Mouse (Mus musculus) kidney, postnatal 25 days (tissue): ENCODE measurements around the gene Slco4a1.

Experiments used
- DNase-seq, 2 experiments: peaks; one replicate each; pipeline ENCODE4 v3.0.0; 2021; ENCODE audit warnings: mixed read lengths in 2 of 2

Slco4a1 gene

DNA sequence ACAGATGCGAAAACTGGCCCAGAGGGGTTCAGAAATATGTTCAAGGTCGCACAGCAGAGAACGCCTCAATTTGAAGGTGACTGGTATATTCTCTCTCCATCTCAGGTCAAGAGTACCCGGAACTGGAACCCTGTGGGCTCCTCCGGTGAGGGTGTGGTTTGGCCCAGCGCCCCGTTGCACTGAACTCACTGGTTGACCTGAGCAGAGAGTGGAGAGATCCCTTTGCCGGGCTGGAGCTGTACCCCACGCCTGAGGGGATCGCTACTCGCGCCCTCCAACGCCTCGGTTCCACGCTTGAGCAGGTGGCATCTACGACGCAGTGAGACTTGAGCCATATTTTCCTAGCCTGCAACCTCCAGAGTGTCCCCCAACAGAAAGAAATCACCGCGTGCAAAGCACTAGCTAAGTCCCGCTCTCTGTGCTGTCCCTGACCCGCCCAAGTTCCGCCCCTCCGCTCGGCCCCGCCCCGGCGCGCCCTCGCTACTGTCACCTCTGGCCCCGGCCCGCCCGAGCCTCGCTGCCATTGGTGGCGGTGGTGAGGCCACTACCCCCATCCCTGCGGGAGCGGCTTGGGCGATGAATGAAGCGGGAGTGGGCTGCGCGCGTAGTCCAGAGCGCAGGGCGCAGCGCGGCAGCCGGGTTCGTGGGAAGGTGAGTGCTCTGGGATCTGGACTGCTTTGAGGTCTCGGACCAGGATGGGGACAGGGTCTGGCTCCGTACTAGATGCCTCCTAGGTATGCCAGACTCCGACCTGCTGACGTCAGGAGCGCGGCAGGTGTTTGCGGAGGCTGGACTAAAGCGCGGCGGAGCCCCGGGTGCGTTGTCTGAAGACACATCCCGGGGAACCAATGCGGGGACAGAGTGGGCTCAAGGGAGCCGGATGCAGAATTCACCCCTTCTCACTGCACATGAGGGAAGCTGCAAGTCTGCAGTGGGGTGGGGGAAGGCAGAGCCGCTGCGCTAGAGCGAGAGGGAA lies at the start of gene Slco4a1:
Gene Slco4a1 (plus strand): TSS at position 523 of the 976 bp plus-strand sequence.
- peak; percentile 92 to 96 for DNase-seq

DNA sequence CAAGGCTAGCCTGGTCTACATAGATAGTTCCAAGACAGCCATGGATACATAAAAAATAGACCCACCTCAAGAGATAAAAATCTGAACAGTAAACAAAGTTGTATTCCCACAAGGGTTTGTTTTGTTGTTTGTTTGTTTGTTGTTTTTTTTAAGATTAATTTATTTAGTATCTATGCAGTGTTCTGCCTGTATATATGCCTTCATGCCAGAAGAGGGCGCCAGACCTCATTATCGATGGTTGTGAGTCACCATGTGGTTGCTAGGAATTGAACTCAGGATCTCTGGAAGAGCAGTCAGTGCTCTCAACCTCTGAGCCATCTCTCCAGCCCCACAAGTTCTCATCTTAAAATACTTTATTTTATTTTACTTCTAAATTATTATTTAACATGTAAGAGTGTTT lies 47.6 kb upstream of the Slco4a1 start:
- no peak for DNase-seq

DNA sequence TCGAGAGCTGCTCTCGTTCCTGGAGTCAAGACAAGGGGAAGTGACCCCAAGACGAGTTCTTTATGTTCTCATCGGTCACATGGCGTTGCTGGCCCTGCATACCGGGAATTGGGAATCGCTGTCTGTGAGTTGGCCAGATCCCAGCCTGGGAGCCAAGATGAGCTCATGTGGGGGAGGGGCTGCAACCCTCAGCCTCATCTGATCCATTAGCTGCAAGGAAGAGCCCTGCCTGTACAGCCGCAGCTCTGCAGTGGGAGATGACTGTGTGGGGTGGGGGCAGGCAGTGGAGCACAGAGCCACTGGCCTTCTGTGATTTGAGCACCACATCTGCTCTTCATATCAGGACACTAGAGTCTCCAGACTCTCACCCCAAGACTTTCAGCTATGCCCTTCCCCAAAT lies 45.6 kb upstream of the Slco4a1 start:
- DNase-seq = no peak

DNA sequence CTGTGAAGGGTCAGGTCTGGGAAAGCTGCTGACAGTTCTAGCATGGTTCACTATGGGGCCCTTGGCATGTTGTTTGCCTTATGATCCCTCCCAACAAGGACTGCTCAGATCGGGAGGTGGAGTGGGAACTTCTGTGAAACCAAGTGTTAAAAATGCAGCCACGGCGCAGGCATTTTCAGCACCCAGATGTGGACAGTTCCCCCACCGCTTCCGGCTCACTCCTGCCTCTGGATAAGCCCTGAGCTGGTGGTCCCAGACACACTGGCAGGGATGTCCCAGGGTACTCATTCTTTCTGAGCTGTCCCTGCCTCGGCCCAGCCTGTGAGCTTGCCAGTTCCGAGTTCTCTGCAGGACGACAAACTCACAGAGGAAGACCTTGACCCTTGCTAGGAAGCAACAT lies 45.0 kb upstream of the Slco4a1 start:
- DNase-seq = no peak

DNA sequence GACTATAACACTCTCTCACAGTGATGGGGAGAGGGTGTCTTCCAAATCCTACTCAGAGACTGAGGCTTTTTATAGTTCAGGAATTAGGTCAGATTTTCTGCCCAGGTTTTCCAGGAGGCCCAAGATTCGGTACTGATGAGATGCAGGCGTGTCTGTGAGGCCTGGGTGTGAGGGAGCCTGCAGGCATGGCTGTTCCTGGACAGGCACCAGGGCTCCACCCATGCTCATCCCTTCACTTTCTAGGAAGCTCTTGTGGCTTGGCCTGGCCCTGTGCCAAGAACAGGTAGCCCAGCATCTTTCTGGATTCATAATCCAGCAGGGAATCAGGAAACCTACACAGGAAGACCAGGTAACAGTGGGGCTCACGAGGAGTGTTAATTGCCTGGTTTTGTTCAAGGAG lies 40.4 kb upstream of the Slco4a1 start:
- no peak for DNase-seq

DNA sequence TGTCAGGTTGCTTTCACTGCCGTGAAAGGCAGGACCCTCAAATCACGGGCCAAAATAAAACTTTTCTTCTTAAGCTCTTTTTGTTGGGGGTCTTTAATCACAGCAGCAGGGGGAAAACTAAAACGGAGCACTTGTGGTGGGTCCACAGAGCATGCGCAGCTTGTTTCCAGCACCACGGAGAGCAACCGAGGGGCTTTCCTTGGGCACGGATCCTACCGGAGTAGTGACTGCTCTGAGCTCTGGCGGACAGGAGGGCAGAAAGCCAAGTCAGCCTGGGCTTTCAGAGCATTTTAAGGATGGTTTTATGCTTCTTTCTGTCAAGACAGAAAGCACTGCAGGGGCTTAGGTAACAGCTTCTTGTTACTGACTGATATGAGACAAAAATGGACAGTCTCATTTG lies 38.3 kb upstream of the Slco4a1 start:
- DNase-seq = no peak

DNA sequence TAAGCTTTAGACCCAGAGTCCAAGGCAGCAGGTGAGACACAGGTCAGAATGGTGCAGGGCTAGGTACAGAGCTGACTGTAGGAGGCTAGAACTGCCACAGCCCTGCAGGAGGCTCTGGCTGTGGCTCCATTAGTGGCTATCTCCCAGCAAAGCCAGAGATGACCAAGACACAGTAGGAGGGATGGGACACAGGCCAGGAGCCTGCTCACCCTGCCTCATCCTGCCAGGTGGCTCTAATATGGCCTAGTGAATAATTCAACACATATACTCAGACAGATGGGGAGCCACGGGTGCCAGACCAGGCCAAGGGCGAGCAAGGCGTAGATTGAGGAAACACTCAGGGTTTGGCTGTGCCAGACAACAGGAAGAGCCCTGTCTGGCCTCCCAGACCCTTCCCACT lies 35.4 kb upstream of the Slco4a1 start:
- DNase-seq = no peak

DNA sequence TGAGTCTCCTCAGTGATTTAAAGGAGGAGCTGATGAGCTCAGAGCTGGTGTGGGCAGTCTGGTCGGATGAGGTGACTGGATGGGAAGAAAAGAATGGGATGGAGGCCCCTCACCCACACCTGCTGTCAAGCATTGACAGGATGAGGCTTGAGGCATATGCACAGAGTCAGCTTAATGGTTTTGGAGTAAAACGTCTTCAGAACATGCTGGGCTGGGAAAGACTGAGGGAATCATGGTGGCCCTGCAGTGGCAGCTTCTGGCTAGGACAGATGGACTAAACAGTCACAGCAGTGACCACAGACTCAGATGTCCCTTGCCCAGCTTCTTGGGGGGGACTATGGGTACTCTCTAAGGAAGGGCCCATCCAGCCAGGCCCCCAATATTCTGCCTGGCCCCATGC lies 30.9 kb upstream of the Slco4a1 start:
- no peak for DNase-seq

DNA sequence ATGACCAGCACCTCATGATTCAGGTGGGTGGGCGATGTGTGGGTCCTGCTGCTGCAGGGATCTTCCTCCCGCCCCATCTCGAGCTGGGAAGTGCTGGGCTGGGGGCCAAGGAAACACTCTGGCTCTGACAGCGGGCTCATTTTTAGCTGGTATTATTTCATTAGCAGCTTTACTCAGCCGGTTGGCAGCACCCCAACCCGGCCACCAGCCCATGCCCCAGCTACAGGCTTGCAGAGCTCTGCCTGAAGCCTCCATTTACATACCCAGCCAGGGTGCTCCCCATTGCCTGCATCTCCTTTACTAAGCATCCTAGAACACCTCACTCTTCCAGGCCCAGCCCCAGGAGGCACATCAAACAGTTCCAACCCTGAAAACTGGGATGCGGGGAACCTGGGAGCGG lies 29.0 kb upstream of the Slco4a1 start:
- no peak for DNase-seq

DNA sequence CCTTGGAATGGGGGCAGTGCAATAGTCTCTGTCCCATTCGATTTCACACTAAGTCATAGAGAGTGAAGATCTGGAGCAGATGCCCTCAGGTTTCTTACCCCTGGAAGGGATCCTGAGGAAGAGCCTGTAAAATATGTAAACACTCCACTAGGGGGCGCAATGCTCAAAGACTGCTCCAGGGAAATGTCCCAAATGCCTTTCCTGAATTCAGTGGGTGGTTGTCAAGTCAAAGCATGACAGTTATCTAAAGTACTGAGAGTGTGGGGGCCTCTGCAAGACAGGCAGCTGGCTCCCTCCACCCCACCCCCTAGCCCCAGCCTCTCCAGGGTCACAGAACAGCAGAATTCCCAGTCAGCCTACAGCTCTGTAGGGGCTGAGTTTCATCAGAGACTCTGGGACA lies 27.7 kb upstream of the Slco4a1 start:
- DNase-seq = peak in 1 of 2 experiments; percentile 52

DNA sequence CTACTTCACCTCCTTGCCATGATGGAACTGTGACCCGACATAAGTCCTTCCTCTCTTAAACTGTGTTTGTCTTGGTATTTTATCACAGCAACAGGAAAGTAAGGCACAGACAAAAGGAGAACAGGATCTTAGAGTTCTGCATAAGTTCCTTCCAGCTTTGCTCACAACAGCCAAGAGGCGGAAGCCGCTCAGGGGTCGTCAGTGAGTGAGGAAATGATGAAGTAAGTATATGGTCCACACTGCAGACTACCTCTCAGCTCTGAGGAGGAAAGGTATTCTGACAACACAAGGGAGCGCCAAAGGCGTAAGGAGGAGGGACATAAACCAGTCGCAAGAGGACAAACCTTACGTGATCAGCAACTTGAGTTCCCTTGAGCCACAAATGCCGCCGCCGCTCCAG lies 25.4 kb upstream of the Slco4a1 start:
- DNase-seq = no peak

DNA sequence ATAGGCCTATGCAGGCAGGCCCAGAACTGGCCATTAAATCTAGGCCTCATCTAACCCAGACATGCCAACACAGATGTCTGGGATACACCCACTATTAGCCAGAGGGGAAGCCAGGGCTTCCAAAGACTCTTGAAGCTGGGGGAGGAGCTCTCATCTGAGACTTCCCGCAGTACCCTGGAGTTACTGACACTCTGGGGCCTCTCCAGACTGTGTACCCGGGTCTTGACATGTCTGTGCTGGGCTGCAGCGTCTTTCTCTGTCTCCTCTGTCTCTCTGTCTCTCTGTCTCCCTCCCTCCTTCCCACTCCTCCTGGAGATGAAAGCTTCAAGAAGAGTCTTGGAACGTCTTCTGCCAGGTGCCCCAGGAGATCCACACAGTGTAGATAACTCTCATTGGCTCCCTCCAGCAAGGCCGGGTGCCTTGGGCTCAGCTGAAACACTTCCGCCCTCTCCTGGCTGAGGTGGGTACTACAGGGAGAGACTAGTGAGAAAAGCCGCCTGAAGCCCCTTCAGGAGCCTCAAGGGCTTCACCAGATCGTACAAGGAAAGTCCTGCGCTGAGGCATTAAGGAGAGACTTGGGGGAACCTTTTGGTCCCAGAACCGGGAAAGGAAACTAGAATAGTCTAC lies 23.9 kb upstream of the Slco4a1 start:
- DNase-seq = peak; percentile 72 to 91

DNA sequence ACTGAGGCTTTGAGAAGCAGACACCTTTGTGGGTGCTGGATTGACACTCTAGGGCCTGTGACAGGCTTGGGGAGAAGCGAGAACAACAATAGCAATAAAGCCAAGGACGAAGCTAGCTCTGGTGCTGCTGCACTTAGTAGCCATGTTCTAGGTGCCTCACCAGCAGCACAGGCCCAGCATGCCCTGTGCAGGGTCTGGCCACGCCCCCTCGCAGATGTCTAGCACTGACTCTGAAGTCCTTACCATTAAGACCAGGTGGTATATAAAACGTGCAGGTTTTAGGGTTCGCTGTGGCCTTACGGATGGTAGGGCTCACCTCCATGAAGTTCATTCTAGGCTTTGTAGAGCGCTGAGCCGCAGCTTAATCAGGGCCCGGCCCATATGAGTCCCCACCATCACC lies 23.3 kb upstream of the Slco4a1 start:
- DNase-seq = no peak

DNA sequence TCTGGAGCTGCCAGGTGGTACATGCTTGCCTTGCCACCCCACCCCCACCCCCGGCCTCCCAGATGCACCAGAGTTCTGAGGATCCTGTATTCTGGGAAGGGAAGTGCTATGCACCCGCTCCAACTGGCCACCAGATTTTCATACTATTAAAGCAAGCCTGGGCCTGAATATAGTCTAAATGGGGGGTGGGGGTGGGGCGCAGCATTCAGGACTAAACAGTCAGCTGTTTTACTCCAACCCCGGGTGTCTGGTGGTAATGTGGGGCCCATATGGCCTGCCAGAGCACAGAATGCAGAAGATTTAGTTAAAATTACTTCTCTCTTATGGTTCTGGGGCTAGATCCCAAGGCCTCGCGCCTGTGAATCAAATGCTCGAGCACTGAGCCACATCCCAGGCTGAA lies 22.7 kb upstream of the Slco4a1 start:
- DNase-seq = no peak

DNA sequence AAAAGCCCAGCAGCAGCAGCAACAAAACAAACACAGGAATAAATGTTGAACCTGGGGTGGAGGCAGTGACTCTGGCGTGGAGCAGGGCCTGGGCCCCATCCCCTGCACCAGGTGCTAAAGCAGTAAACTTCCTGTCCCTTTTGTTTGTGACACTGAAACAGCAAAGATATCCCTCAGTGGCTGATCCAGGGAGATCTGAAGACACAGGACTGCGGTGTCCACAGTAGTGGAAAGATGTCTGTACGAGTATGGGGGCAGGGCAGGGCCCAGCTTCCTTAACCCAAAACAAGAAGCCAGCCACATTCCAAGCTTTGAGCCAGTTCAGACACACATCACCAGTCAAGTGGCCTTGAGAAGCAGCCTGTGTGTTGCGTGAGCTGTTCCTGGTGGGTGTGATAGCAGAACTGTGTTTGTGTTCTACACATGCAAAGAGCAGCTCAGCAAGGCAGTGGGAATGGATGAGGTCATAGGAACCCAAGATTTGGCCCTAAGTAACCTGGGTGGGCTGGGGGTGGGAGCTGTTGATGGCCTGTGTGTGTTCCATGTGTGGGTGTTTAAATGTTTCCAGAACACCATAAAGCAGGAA lies 20.6 kb upstream of the Slco4a1 start:
- DNase-seq = no peak

DNA sequence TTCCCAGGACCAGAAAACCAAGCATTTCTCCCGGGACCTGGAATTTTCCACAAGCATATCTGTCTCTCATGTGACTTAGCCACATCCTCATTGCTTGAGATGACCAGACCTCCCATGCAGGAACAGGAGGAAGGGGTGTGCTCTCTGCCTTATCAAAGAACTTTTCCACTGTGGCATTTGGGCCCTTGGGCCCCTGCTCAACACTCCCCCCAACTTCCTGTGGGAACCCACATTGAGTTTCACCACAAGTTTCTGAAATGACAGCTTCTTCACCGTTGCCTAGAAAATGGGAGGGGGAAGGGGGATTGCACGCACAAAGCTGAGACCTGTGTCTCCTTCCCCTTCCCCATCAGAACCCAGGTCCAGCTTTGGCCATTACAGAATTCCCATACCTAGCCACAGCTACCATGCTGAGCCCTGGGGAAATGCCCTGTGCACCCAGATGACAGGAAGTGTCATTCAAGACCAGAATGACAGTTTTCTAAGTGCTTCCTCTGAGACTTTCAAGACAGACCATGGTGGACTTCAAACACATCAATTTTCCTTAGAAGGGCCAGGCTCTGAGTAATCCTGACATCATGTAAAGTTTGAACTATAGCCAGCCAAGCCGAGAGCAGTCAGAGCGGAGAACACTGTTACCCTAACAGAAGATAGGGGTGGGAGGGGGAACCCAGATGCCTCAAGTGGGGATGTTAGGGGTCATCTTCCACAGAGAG lies 18.7 kb upstream of the Slco4a1 start:
- DNase-seq = no peak

DNA sequence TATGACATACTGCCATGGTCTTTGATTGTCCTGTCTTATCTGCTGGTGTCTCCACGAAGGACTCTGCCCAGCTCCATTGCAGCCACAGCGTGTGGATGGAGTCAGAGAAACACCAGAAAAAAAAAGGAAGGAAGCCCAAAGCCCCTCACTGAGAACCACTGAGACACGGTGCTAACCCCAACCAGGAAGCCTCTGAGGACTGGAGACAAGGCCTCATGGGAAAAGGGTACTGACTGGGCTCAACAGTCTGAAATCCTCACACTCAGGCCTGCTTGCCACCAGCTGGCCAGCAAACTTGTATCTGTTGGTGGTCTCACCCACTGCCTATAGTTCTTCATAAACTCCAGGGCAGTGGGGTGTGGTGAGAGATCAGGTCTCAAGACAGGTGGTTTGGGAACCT lies 16.3 kb upstream of the Slco4a1 start:
- no peak for DNase-seq

DNA sequence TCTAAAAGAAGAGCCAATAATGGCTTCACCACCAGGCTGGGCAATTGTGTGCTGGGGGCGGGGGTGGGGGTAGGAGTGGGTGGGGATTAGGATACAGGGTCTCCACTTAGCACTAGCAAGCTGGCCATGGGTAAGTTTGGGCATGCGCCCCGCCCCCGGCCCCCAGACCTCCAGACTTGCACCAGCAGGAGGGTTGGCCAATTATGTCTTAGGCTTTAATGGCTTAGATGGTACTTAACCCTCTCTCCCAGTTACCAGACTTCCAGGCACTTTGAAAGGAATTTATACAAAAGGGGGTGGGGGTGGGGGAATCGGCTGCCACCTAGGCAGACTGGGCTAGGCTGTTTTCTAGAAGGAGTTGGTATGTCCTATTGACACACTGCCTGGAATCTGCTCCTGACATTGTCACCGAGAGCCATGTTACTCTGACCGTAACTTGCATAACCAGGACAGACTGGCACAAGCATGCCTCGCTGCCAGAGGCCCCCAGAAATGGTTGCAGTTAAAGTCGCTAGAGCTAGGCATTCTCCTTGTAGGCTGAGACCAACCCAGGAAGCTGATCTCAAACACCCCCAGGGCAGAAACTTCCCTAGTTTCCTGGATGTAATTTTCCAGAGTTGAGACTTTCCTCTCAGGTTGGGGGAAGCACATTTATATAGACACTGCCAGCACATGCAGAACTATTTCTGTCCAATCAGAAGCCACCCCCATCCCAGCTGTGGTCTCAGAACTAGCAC lies 15.3 kb upstream of the Slco4a1 start:
- peak; percentile 39 to 59 for DNase-seq

DNA sequence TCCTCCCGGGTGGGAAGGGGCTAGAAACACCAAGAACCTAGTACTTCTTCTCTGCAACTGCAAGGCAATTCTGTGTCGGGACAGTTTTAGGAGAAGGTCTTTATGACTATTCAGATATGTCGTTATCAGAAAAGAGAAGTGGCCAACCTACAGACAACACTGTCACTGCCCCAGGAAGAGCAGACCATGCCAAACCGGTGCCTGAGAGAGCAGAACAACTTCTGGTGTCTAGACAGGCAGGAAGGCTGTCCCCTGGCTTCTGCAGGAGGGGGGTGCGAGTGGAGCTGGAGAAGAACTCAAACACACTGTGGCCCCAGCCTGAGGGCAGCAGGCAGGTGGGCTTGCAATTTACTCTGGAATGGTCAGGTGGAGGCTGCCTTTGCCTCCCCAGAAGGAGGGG lies 14.0 kb upstream of the Slco4a1 start:
- peak in 1 of 2 experiments; percentile 48 for DNase-seq

DNA sequence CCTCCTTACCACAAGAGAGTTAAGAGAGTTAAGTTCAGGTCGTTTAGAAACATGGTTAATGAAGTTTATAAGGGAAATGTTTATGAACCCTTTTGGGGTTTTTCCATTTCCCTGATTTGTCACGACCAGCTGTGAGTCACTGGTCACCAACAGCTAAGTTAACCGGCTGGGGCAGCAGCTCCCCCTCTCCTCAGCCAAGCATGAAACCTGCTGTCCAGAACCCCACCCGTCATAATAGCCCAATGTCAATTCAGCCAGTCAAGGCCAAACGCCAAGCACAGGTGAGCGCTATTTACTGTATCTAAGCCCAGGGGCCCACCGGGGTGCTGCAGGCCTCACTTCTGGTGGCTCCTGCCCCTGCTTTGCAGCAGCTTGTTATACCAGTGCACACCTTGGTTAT lies 12.2 kb upstream of the Slco4a1 start:
- DNase-seq = peak; percentile 39 to 77

DNA sequence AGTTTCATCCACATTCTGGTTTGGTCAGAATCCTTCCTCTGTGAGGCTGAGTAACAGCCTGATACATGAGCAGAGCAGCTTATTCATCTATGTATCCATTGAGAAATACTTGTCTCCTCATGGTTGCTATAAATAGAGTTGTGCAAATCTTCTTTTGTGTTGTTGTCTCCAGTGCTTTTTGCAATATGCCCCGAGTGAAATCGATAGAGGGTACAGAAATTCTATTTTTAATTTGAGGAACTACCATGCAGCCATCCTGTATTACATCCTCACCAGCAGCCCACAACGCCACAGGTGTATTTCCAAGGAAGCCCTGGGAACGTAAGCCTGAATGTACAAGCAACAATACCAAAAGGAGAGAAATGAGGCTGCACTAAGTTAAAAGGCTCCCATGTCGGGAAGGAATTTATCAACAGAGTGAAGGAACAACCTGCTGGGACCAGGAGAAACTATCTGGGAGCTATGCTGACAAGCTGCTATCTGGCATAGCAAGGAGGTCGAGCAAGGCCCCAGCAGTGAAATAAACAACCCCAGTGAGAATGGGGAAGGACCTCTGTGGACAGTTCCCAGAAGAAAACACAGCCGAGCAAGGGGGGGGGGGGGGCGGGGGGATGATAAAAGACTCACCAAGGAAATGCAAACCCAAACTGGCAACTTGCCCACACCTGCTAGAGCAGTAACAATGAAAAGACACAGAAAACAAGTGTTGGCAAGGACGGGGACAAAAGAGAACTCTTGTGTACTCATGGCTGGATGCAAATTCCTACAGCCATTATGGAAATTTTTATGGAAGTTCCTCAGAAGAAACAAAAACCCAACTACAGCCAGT lies 10.9 kb upstream of the Slco4a1 start:
- DNase-seq = no peak

DNA sequence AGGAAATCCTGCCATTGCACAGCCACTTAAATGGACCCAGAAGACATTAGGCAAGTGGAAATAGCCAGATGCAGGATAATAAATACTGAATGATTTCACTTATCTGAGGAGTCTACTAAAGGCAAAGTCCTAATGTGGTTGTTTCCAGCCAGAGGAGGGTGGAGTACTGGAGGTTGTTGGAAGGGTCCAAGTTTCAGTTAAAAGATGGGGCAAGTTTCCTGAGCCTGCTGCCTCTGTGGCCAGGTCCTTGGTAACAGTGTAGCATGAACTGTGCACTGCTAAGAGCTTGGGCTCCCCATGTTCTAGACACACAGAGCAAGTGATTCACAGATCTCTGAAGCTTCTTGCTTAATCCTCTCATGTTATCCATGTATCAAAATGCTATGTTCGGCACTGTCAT lies 10.1 kb upstream of the Slco4a1 start:
- no peak for DNase-seq
